Mouse (Mus musculus) kidney, adult 11 months (tissue): ENCODE measurements around the gene Tpsab1.
A peak's percentile ranks its signal among the peaks of the same experiment; 100 is the strongest.

Source experiments
- DNase-seq: peaks from one replicate; pipeline ENCODE4 v3.0.0; 2022

Tpsab1 gene

GRCm38 (mm10) chr17:25345462-25345861 lies at the start of gene Tpsab1:
Tpsab1 (minus strand) TSS chr17:25345562.
- no peak for DNase-seq

GRCm38 (mm10) chr17:25394526-25394925 lies 49.2 kb upstream of the Tpsab1 start:
- DNase-seq, result no peak

- no peak for DNase-seq
These were observed 28.6 kb upstream of the Tpsab1 start for GRCm38 (mm10) chr17:25374011-25374410.

- DNase-seq, result no peak
These were observed 27.1 kb upstream of the Tpsab1 start for GRCm38 (mm10) chr17:25372491-25372890.

- no peak for DNase-seq
These were observed 23.6 kb upstream of the Tpsab1 start, which contains the start of gene Tpsg1 for GRCm38 (mm10) chr17:25368973-25369372. Tpsg1 (plus strand) TSS chr17:25369273.

- DNase-seq, result no peak
These were observed 20.6 kb upstream of the Tpsab1 start, which contains the start of gene Tpsb2 for GRCm38 (mm10) chr17:25366005-25366404. Tpsb2 (plus strand) TSS chr17:25366305.

- DNase-seq, result no peak
These were observed 18.4 kb upstream of the Tpsab1 start for GRCm38 (mm10) chr17:25363726-25364125.

GRCm38 (mm10) chr17:25361291-25361690 lies 15.9 kb upstream of the Tpsab1 start:
- no peak for DNase-seq

- peak; percentile 5 for DNase-seq
These were observed 3.9 kb downstream of the Tpsab1 start for GRCm38 (mm10) chr17:25341490-25341889.

GRCm38 (mm10) chr17:25340003-25340402 lies 5.4 kb downstream of the Tpsab1 start:
- DNase-seq, result no peak

GRCm38 (mm10) chr17:25338218-25338617 lies 7.1 kb downstream of the Tpsab1 start:
- DNase-seq, result no peak

GRCm38 (mm10) chr17:25333943-25334342 lies 11.4 kb downstream of the Tpsab1 start:
- DNase-seq, result no peak

- DNase-seq, result no peak
These were observed 13.0 kb downstream of the Tpsab1 start for GRCm38 (mm10) chr17:25332321-25332720.

- DNase-seq, result no peak
These were observed 22.4 kb downstream of the Tpsab1 start for GRCm38 (mm10) chr17:25322930-25323329.

- DNase-seq, result peak; percentile 57
These were observed 24.5 kb downstream of the Tpsab1 start for GRCm38 (mm10) chr17:25320819-25321218.

GRCm38 (mm10) chr17:25318354-25318753 lies 27.0 kb downstream of the Tpsab1 start, which contains the start of gene Prss29:
Prss29 (plus strand) TSS chr17:25318654.
- no peak for DNase-seq

GRCm38 (mm10) chr17:25308346-25308745 lies 37.0 kb downstream of the Tpsab1 start, which contains the start of gene Prss28:
Prss28 (plus strand) TSS chr17:25308646.
- no peak for DNase-seq

GRCm38 (mm10) chr17:25298094-25298493 lies 47.3 kb downstream of the Tpsab1 start, which contains the start of gene Prss34:
Prss34 (plus strand) TSS chr17:25298394.
- DNase-seq, result no peak

GRCm38 (mm10) chr17:25294111-25294510 lies 51.3 kb downstream of the Tpsab1 start:
- no peak for DNase-seq

GRCm38 (mm10) chr17:25293495-25293894 lies 51.9 kb downstream of the Tpsab1 start:
- no peak for DNase-seq
